Mouse (Mus musculus) Muller cell, postnatal 12 days (primary cell): Measurements from ENCODE around the gene Ccdc167.
A peak's percentile ranks its signal among the peaks of the same experiment; 100 is the strongest.
"Not testable (repeated sequence)": the region's sequence is repeated elsewhere in the genome, so short reads cannot be mapped to it uniquely, and the experiment has no call there.

Source experiments
- DNase-seq: peaks from one replicate; pipeline ENCODE4 v3.0.0-alpha.2; 2015; ENCODE audit errors: inconsistent ontology term

The Ccdc167 gene

GRCm38 (mm10) chr17:29719628-29720575, 3.1 kb upstream of the Ccdc167 start:
- DNase-seq, result no peak

GRCm38 (mm10) chr17:29718660-29719059, 1.8 kb upstream of the Ccdc167 start:
- DNase-seq, result no peak

- DNase-seq, result not testable (repeated sequence)
These were observed 3.1 kb downstream of the Ccdc167 start for GRCm38 (mm10) chr17:29713734-29714133.

- no peak for DNase-seq
These were observed 4.3 kb downstream of the Ccdc167 start for GRCm38 (mm10) chr17:29712565-29712964.

DNA sequence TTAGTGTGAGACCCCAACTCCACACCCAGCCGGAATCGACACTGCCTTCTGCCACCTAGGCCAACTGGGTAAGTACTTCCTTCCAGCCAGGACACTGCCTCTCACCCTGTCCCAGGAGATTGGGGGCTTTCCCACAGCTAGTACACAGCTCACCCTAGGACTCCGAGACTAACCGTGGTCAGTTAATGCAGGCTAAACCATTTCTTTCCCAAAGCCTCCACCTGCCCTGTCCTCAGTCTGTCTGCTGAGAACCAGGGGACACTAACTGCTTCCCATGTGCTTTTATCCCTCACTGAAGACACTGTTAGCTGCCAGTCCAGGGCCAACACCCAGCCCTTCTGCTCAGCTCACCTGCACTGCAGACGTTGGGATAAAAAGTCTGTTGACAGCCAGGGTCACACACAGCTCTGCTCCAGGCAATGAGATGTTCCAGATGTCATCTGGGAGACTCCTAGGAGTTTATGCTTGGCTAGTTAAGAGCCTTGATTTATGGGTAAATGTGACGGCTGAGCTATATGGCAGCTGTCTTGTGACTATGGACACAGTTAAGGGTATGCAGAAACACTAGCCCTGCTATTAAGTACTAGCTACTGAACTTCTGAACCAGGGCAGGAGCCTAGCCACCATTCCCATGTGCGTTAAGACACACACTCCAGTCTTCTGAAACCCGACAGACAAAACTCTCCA, 5.0 kb downstream of the Ccdc167 start:
- DNase-seq, result no peak

DNA sequence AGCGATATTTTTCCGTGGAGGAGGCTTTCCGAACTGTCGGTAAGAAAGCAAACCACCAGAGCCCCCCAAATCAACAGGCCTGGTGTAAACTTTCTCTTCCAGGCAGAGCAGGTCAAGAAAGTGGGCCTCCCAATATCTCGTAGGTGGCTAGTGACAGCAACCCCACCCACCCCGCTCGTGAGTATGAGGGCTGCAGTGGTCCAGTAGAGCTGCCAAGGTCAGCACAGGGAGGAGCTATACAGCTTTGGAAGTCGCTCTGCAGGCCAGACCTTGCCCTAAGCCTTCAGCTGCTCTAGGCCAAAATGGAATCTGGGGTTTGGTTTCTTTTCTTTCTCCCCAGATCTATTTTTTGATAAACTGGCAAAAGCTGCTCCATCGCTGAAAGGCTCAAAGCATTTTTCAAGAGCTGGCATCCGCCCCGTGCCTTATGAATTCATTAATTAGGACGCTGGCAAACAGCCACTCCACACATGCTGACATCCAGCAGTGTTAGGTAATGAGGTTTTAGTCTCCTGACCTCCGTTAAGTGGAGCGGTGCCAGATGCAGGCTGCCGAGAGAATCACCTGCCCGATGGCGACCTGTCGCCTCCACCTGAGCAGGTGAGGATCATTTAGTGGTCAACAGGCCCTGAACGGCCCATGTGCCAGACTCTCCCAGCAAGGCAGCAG, 5.6 kb downstream of the Ccdc167 start:
- peak; percentile 94 for DNase-seq

DNA sequence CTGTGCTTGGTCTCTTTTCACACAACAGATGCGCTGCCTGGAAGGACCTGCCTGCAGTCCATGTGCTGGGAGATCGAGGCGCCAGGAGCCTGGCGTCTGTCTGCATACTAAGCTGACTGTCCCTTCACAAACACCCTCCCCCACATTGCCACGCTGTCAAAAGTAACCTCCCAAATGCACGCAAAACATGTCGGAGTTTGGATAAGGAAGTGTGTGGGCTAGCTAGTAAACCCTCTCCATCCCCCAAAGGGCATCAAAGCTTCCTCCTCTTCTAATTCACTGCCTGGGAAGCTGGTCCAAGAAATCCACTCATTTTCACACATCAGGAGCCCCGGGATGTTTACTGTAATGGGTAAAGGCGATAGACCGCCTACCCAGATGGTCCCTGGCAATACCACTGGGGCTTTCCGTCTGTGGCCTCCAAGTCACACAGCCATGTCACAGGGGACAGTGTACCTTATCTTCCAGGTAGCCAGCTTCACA, 6.2 kb downstream of the Ccdc167 start:
- peak; percentile 15 for DNase-seq

GRCm38 (mm10) chr17:29708783-29709182, 8.1 kb downstream of the Ccdc167 start:
- DNase-seq, result no peak

- no peak for DNase-seq
These were observed 9.8 kb downstream of the Ccdc167 start for GRCm38 (mm10) chr17:29706981-29707545.

DNA sequence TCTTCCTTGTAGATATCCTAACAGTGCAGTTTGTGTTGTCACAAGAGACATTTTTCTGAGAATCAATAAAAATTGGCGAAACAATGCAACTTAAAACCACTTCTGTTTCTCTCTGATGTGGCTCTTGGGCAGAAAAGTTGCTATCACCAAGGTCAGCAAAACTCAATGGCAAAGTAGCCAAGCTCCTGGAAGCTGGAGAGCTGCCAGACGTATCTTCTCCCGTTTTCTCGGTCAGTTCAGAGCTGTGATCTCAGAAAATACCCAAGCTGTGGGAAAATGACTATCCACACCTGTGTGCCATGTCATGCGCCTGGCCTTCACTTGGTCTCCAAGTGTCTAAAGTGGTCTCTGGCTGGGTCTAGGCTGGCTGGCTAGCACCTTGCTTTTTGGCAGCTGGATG, 11.0 kb downstream of the Ccdc167 start:
- DNase-seq, result no peak

GRCm38 (mm10) chr17:29704781-29705180, 12.1 kb downstream of the Ccdc167 start:
- peak; percentile 72 for DNase-seq

GRCm38 (mm10) chr17:29702938-29703710, 13.7 kb downstream of the Ccdc167 start:
- no peak for DNase-seq

GRCm38 (mm10) chr17:29700573-29700972, 16.3 kb downstream of the Ccdc167 start:
- no peak for DNase-seq

GRCm38 (mm10) chr17:29698421-29698820, 18.4 kb downstream of the Ccdc167 start:
- no peak for DNase-seq

DNA sequence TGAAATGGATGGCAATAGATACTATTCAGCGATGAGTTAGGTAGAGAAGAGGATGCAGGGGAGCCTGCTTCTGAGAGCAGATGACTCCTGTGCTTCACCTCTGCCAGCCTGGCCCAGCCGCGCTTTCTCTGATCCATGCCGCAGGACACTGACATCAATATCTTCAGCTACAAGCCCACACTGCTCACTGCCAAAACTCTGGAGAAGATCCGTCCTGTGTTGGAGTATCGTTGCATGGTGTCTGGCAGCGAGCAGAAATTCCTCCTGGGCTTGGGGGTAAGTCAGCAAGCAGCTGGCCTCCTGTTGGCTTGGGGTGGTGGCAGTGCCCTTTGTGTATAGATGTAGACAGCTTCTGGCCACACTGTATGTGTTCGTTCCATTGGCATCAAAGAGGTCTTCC, 19.9 kb downstream of the Ccdc167 start:
- no peak for DNase-seq

DNA sequence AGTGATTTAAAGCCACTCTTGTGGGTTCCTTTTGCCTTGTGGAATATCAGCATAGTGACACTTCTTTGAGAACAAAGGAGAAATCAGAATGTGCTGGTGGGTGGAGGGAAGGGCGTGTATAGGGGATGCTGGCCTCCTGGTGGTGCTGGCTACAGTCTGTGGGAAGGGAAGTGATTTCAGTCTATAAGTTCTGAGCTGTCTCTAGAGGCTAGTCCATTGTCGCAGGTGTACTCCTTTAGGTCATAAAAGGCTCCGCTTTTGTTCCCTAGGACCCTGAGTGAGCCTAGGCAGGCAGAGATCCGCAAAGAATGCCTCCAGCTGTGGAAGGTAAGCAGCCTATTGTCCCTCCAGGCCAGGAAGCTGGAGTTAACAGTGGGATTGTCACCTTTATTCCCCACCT, 22.3 kb downstream of the Ccdc167 start:
- no peak for DNase-seq

GRCm38 (mm10) chr17:29693571-29693970, 23.3 kb downstream of the Ccdc167 start:
- DNase-seq, result no peak

DNA sequence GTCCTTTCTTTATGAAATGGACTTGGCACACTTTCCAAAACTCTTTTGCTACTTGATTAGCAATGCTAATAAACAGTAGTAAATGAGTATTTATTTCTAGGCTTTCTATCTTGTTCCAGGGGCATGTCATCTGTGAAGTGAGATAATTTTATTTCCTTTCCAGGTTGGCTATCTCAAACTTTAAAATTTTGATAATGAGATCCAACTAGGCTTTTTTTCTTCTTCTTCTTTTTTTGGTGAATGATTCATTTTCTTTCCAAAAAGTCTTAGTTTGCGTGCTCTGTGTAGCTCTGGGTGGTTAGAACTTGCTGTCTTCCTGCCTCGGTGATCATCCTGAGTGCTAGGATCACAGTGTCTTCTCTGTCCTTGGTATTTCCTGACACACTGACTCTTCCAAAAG, 24.0 kb downstream of the Ccdc167 start:
- no peak for DNase-seq

DNA sequence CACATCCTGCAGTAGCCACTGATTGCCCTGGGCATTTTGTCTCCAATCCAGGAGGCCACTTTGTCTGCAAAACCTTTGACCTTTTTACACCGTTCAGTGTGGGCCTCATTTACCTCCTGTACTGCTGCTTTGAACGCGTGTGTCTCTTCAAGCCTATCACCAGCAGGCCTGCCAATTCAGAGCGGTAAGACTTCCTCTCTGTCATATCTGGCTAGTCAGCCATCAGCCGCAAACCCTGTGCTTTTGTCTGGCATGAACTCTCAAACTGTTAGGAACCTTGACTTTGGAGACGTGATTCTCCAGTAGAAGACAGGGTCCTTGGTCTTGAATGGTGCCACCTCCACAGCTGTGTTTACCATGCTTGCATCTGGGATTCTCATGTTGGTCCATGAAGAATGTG, 26.6 kb downstream of the Ccdc167 start:
- DNase-seq, result no peak

DNA sequence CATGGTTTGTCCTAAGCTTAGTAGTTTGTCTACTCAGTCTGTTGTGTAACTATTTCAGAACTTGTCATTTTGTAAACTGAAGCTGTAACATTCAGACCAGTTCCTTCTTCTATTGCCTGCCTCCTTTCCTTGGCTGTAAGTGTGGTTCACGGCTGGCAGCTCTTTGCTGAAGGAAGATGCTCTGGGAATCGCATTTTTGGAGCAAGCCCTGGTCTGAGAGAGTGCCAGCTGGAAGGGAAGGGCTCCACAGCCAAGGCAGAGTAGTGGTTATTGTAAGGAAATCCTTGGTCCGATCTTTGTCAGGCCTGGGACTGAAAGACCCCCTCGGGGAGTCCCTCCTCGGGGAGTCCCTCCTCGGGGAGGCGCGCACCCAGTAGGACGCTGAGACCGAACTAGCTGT, 28.2 kb downstream of the Ccdc167 start:
- DNase-seq, result no peak

DNA sequence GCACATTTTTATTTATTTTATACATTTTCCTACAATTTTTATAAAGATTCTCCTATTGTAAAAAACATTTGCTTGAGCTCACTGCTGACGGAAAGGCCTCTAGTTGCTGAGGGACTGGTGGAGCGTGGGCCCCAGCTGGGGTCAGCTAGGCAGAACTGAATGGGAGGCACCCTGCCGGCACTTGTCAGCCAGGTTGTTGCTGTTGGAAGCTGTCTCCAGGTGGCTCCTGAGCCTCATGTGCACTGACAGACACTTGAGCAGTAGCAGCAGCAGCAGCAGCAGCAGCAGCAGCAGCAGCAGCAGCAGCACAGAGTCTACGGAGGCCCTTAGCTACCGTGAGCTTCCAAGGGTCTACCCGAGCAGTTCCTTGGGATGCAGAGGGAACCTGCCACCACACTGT, 29.5 kb downstream of the Ccdc167 start:
- no peak for DNase-seq
